Mouse (Mus musculus) sigmoid colon, adult 10 weeks (tissue): Measurements from ENCODE around the gene Tmem138. TPM values are rescaled to one million over a fixed set of nuclear protein-coding genes. Genes with fewer than 3 reads are reported as not detected.

Experiments used
- polyA plus RNA-seq: library from polyadenylated mRNA; stranded (reverse); fragments of 350-450 nt; fragmentation: Illumina TruSeq; extraction: RNeasy Lipid Tissue Mini Kit (QIAGEN cat#74804); gene quantifications from one replicate; pipeline ENCODE4 v1.2.3, GENCODE M21; 2014; ENCODE audit warnings: low read depth, low replicate concordance

The Tmem138 gene
- polyA plus RNA-seq, result 4.2 TPM

GRCm38 (mm10) chr19:10576690-10577561 is at the start of gene Tmem138, which contains the start of gene Cyb561a3:
Gene Tmem138, minus strand, starts transcription at chr19:10577362.
Gene Cyb561a3, plus strand, starts transcription at chr19:10577172.

GRCm38 (mm10) chr19:10605293-10605900 is 28.2 kb upstream of the Tmem138 start, which contains the start of the genes Ddb1 and Tkfc:
Gene Ddb1, plus strand, starts transcription at chr19:10605327.
Gene Tkfc, minus strand, starts transcription at chr19:10605654.

GRCm38 (mm10) chr19:10555624-10556510 is 21.3 kb downstream of the Tmem138 start, which contains the start of gene Tmem216:
Gene Tmem216, minus strand, starts transcription at chr19:10556238.

GRCm38 (mm10) chr19:10525910-10526309 is 51.3 kb downstream of the Tmem138 start, which contains the start of gene Sdhaf2:
Gene Sdhaf2, minus strand, starts transcription at chr19:10526142.

GRCm38 (mm10) chr19:10525106-10525901 is 51.9 kb downstream of the Tmem138 start, which contains the start of gene Cpsf7:
Gene Cpsf7, plus strand, starts transcription at chr19:10525266.

Other genes with a start within 250 kb of the Tmem138 start
- gene Syt7, start 188.3 kb downstream of the Tmem138 start, polyA plus RNA-seq, result 10.9 TPM
- gene Lrrc10b, start 119.9 kb downstream of the Tmem138 start, polyA plus RNA-seq, result not detected
- not detected for gene Ppp1r32, start 94.4 kb downstream of the Tmem138 start, polyA plus RNA-seq
- 84.1 TPM for gene Cpsf7, start 52.1 kb downstream of the Tmem138 start, polyA plus RNA-seq
- 62.6 TPM for gene Sdhaf2, start 51.2 kb downstream of the Tmem138 start, polyA plus RNA-seq
- gene Tmem216, start 21.1 kb downstream of the Tmem138 start, polyA plus RNA-seq, result 3.7 TPM
- 5.0 TPM for gene Cyb561a3, start 190 bp downstream of the Tmem138 start, polyA plus RNA-seq
- 65.6 TPM for gene Ddb1, start 28.0 kb upstream of the Tmem138 start, polyA plus RNA-seq
- gene Tkfc, start 28.3 kb upstream of the Tmem138 start, polyA plus RNA-seq, result 1.5 TPM
- gene Vwce, start 56.9 kb upstream of the Tmem138 start, polyA plus RNA-seq, result not detected
- not detected for gene Pga5, start 100.7 kb upstream of the Tmem138 start, polyA plus RNA-seq
- 4.3 TPM for gene Vps37c, start 111.4 kb upstream of the Tmem138 start, polyA plus RNA-seq
- gene Cd5, start 161.6 kb upstream of the Tmem138 start, polyA plus RNA-seq, result 0.54 TPM